Mouse (Mus musculus) lung, postnatal 0 days (tissue): ENCODE measurements around the gene Slc25a12. TPM values are rescaled to one million over a fixed set of nuclear protein-coding genes. Genes with fewer than 3 reads are reported as not detected.

ENCODE experiments used
- ATAC-seq: fragments of 200-750 bp; cut with Nextera tagmentation; 2 replicates; pipeline ENCODE4 v1.8.0; 2017; ENCODE audit warnings: moderate library complexity
- DNase-seq: peaks from one replicate; pipeline ENCODE4 v3.0.0-alpha.2; 2016; ENCODE audit warnings: low spot score
- H3K27ac ChIP-seq: fragments of 300-500 bp; sonication (generic); 2 replicates; pipeline ENCODE4 v1.5.1; 2014; ENCODE audit warnings: antibody characterized with exemption, mild to moderate bottlenecking, low read length, mixed read lengths
- H3K27me3 ChIP-seq: fragments of 300-500 bp; sonication (generic); replicated peaks from 2 replicates; pipeline ENCODE4 v1.6.1; 2014; ENCODE audit warnings: low read length, mixed read lengths; ENCODE audit not compliant: insufficient read depth
- H3K36me3 ChIP-seq: fragments of 300-500 bp; sonication (generic); 2 replicates; pipeline ENCODE4 v1.6.1; 2014; ENCODE audit warnings: low read length, mixed read lengths; ENCODE audit not compliant: insufficient read depth
- H3K4me1 ChIP-seq: fragments of 300-500 bp; sonication (generic); 2 replicates; pipeline ENCODE4 v1.6.1; 2014; ENCODE audit warnings: antibody characterized with exemption, low read depth, low read length, mixed read lengths; ENCODE audit not compliant: insufficient read depth
- H3K4me2 ChIP-seq: fragments of 300-500 bp; sonication (generic); replicated peaks from 2 replicates; pipeline ENCODE4 v1.6.1; 2014; ENCODE audit warnings: low read depth, mild to moderate bottlenecking, low read length, moderate library complexity, mixed read lengths
- H3K4me3 ChIP-seq: fragments of 300-500 bp; sonication (generic); 2 replicates; pipeline ENCODE4 v1.5.1; 2014; ENCODE audit warnings: low read depth, low read length
- H3K9ac ChIP-seq: fragments of 300-500 bp; sonication (generic); replicated peaks from 2 replicates; pipeline ENCODE4 v1.6.1; 2014; ENCODE audit warnings: low read depth, mild to moderate bottlenecking
- H3K9me3 ChIP-seq: fragments of 300-500 bp; sonication (generic); 2 replicates; pipeline ENCODE4 v1.6.1; 2016; ENCODE audit warnings: low read length, mixed read lengths
- CTCF ChIP-seq: IDR thresholded peaks from 2 replicates; pipeline ENCODE4 v1.5.1; 2016; ENCODE audit warnings: antibody characterized with exemption, mild to moderate bottlenecking
- EP300 ChIP-seq: IDR thresholded peaks from 2 replicates; pipeline ENCODE4 v1.6.1; 2016; ENCODE audit warnings: antibody characterized with exemption, mild to moderate bottlenecking, control low read depth
- WGBS: fragments of 180-500 bp; shearing (Covaris S2); extraction: QIAGEN DNeasy Blood & Tissue Kit; methylation state at CpG from one replicate; pipeline ENCODE4 v1.1.7; 2014; 5-methylcytosine and 5-hydroxymethylcytosine counted together
- polyA plus RNA-seq: library from polyadenylated mRNA; unstranded; fragments of >200 nt; fragmentation: Nextera tagmentation; extraction: Ambion mirVana; gene quantifications from 2 replicates; pipeline ENCODE4 v1.2.1, GENCODE M21; 2015

Gene Slc25a12
- 16.8 and 17.6 TPM in 2 replicates for polyA plus RNA-seq

DNA sequence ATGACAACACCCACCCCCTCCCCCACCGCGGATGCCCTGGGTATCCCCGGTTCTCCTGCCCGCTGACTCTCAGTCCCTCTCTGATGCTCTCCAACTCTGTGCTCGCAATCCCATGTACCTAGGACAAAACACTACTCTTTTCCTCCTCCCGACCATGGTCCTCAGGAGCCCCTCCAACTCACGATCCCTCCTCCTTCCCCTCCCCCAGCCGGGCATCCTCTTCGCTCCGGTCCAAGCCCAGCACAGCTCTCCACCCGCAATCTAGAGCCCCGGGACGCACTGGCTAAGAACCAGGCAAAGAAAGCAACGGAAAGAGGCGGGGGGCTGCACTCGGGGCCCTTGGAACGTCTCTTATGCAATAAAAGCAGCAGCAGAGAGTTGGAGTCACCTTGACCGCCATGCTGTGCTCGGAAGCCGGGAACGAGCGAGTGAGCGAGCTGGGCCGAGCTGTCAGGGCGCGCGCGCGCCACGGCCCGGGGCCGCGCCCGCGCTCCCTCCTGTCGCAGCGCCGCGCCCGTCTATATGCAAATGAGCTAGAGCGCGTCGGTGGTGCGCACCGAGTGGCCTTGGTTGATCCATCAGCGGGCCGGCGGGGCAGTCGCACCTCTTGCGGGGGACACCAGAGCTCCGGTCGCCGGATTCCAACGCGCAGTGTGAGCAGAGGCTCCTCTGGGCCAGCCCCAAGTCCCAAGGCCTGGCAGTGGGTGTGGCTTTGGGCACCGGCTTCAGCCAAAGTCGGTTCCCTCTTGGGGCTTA lies at the start of gene Slc25a12:
Slc25a12 (minus strand) TSS at position 625 of the 756 bp plus-strand sequence.
- Histone ChIP-seq H3K9ac (peak within 1 kb of the TSS; percentile 58), H3K27me3 (no peaks in the 10 kb centered on the region), H3K4me1 (peaks cover 3% of the 10 kb centered on the region; the same call in 1 of the 2 replicates), H3K4me2 (peak within 1 kb of the TSS; percentile 64), H3K36me3 (no peaks in the 10 kb centered on the region), H3K9me3 (no peaks in the 10 kb centered on the region), H3K27ac (peak within 1 kb of the TSS; percentile 73), H3K4me3 (peak within 1 kb of the TSS; percentile 66)
- TF ChIP-seq CTCF, result no peak
- ATAC-seq (peak; percentile 97), DNase-seq (peak; percentile 91)
- under 1% methylated on average over 56 of the region's 57 CpGs for WGBS

DNA sequence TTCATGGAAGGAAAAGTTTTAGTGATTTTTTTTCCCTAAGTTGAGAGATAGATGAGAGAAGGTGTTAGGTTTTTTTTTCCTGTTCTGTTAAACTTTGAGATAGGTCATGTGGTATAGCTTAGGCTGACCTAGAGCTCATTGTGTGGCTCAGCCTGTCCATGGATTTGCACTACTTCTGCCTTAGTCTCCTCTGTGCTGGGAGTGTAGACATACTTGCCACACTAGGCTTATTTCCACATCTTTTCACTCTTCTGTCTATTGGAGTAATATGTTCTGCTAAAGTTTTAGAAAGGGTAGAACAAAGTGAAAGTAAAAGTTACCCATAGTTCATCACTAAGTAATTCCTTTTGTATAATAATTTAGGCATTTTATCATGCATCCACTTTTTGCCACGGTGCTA lies 38.1 kb upstream of the Slc25a12 start:
- TF ChIP-seq CTCF (no peak), EP300 (no peak)
- Histone ChIP-seq H3K4me1 (no peaks in the 10 kb centered on the region), H3K27ac (no peak overlapping the region), H3K9ac (no peak overlapping the region), H3K27me3 (no peaks in the 10 kb centered on the region), H3K36me3 (no peaks in the 10 kb centered on the region), H3K9me3 (no peaks in the 10 kb centered on the region), H3K4me3 (no peak overlapping the region), H3K4me2 (no peak overlapping the region)
- WGBS, result 78% methylated on average over 1 of the region's 1 CpGs
- DNase-seq (no peak), ATAC-seq (no peak)

DNA sequence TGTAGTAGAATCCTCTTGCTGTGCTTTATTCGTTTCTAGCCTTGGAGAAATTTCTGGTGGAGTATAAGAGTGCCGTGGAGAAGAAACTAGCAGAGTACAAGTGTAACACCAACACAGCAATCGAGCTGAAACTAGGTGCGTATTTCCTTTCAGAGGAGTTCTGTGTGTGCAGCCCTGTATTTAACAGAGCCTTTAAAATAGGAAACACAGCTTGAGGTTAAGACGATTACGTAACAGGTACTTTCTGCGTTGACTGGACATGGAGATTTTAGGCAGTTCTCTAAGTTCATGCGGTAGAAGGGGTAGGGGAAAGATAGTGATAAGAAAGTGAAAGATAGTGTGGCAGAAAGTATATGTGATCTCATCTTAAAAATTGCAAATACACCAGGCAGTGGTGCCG lies 22.3 kb upstream of the Slc25a12 start:
- WGBS, result 33% methylated on average over 9 of the region's 9 CpGs
- ATAC-seq, result no peak

DNA sequence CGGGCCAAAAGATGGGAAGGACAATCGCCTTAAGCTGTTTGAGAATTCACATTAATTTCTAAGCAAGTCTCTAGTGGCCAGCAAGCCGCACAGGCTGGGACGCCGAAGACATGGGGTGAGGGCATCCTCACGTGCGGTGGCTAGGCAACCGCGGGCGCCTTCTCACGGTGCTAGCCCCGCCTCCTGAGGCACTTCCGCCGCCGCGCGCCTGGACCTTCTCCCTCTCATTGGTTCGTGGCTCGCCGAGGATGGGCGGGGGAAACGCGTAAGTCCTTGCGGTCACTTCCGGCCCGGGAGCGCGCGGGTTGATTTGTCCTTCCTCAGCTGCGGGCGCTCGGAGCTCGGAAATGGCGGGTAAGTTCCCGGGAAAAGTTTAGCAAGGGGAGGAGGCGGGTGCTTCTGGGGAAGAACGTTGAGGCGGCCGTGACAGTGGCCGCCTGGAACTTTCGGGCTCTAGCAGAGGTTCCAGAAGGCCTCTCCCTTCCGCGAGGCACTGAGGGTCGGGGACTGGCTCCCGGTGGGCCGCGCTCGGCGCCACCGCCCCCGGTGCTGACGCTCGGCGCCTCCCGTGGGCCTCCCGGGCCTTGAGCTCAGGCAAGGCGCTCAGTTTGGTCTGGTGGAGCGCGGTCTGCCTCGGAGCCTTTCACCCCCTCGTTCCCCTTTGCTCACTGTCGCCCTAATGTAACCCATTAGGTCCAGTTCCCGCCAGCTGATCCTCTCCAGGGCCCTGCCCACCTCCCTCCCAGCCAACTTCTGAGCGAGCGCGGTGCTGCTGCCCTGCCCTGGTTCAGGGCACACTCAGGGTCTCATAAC lies 21.6 kb upstream of the Slc25a12 start, which contains the start of gene Hat1:
Hat1 (plus strand) TSS at position 8 of the 813 bp plus-strand sequence.
- peak within 1 kb of the TSS; percentile 57 for H3K4me3 ChIP-seq
- no peaks in the 10 kb centered on the region for H3K36me3 ChIP-seq
- no peaks in the 10 kb centered on the region for H3K27me3 ChIP-seq
- H3K9ac ChIP-seq, result peak within 1 kb of the TSS; percentile 73
- no peaks in the 10 kb centered on the region for H3K9me3 ChIP-seq
- H3K4me2 ChIP-seq, result peak within 1 kb of the TSS; percentile 80
- ATAC-seq (peak; percentile 100), DNase-seq (peak; percentile 99)
- WGBS, result under 1% methylated on average over 54 of the region's 66 CpGs
- no peaks in the 10 kb centered on the region for H3K4me1 ChIP-seq
- H3K27ac ChIP-seq, result peak within 1 kb of the TSS; percentile 60
- TF ChIP-seq EP300, result no peak
- TF ChIP-seq CTCF, result 0 out of 2 replicates have a peak, but pooled peaks have one; percentile 12

More for the DNA sequence above, 22.3 kb upstream of the Slc25a12 start:
- peak; percentile 23 for DNase-seq
- Histone ChIP-seq H3K4me1 (no peaks in the 10 kb centered on the region), H3K4me3 (peak overlapping the region; percentile 57), H3K27me3 (no peaks in the 10 kb centered on the region), H3K27ac (peak overlapping the region; percentile 60; the same call in 1 of the 2 replicates), H3K4me2 (peak overlapping the region; percentile 80), H3K9me3 (no peaks in the 10 kb centered on the region), H3K9ac (peak overlapping the region; percentile 73; the same call in 1 of the 2 replicates), H3K36me3 (no peaks in the 10 kb centered on the region)
- TF ChIP-seq CTCF (no peak), EP300 (no peak)

DNA sequence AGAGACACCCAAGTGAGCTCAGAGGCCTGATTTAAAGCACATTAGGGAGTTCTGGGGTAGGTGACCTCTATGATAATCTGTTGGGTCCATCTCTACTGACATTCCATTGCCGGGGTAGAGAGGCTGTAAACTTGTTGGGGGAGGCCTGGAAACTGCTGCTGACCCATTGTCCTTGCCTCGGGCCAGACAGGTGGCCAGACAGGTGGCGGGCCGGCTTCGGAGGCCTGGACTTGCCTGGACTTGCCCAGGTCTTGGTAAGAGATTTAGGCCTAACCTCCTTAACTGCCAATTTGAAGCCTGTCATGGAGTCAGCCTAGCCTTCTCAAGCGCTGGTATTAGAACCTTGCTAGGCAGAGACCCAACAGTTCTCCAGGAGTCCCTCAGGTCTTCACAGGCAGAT lies 20.2 kb upstream of the Slc25a12 start:
- H3K9me3 ChIP-seq, result no peaks in the 10 kb centered on the region
- TF ChIP-seq EP300 (no peak), CTCF (no peak)
- H3K9ac ChIP-seq, result no peak overlapping the region
- WGBS, result 86% methylated on average over 6 of the region's 6 CpGs
- H3K4me1 ChIP-seq, result no peaks in the 10 kb centered on the region
- no peak for DNase-seq
- no peak for ATAC-seq
- no peak overlapping the region for H3K4me2 ChIP-seq
- H3K27ac ChIP-seq, result no peak overlapping the region
- no peak overlapping the region for H3K4me3 ChIP-seq
- no peaks in the 10 kb centered on the region for H3K36me3 ChIP-seq
- H3K27me3 ChIP-seq, result no peaks in the 10 kb centered on the region

DNA sequence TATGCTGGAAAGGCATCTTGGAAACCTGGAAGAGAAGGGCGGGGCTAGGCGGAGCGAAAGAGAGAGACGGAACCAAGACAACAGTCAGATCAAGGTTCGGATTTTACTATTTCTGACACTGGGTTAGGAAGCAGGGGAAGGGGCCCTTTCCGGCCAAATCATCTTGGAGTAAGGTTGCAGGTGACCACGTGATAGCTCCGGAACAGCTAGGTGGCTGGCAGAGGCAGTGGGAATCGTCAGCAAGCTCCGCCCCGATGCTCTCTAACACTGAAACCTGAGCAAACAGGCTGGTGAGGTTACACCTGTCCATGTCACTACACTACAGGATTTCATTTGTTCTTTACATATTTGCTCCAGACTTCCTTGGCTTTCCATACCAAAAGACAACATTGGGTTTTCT lies 16.3 kb upstream of the Slc25a12 start:
- Histone ChIP-seq H3K27ac (no peak overlapping the region), H3K36me3 (no peaks in the 10 kb centered on the region), H3K4me2 (0 out of 2 replicates have a peak overlapping the region, but pooled peaks have one; percentile 14), H3K4me3 (no peak overlapping the region), H3K9ac (no peak overlapping the region), H3K27me3 (no peaks in the 10 kb centered on the region), H3K4me1 (no peaks in the 10 kb centered on the region), H3K9me3 (no peaks in the 10 kb centered on the region)
- ATAC-seq (0 out of 2 replicates have a peak, but pooled peaks have one; percentile 22), DNase-seq (no peak)
- WGBS, result 28% methylated on average over 11 of the region's 11 CpGs
- TF ChIP-seq EP300, result no peak
